Mouse (Mus musculus) mouse trophoblast stem cell (cell line): ENCODE results near the gene Slc22a15.

Source experiments
- in situ Hi-C, 2 experiments: fragments of 300-500 bp; cut with MseI, MboI; formaldehyde crosslinking; loops; 2 replicates in 1 of 2; 3 replicates in 1 of 2; pipeline ENCODE4 v1.15.1; 2025

Gene Slc22a15

GRCm38 (mm10) chr3:101923843-101924740, at the start of gene Slc22a15:
Slc22a15 (minus strand) TSS chr3:101924453.
- in situ Hi-C loops = no loop called here

GRCm38 (mm10) chr3:101966825-101967558, 42.7 kb upstream of the Slc22a15 start:
- in situ Hi-C loops = no loop called here

- in situ Hi-C loops = no loop called here
Observed at GRCm38 (mm10) chr3:101964352-101964751, 40.1 kb upstream of the Slc22a15 start.

- in situ Hi-C loops = no loop called here
Observed at GRCm38 (mm10) chr3:101963501-101963900, 39.2 kb upstream of the Slc22a15 start.

GRCm38 (mm10) chr3:101961146-101961835, 37.0 kb upstream of the Slc22a15 start:
- in situ Hi-C loops = no loop called here

GRCm38 (mm10) chr3:101958047-101958446, 33.8 kb upstream of the Slc22a15 start:
- in situ Hi-C loops = no loop called here

- in situ Hi-C loops = no loop called here
Observed at GRCm38 (mm10) chr3:101953506-101953905, 29.3 kb upstream of the Slc22a15 start.

GRCm38 (mm10) chr3:101952577-101952976, 28.3 kb upstream of the Slc22a15 start:
- in situ Hi-C loops = no loop called here

GRCm38 (mm10) chr3:101948572-101948971, 24.3 kb upstream of the Slc22a15 start:
- in situ Hi-C loops = no loop called here

GRCm38 (mm10) chr3:101947250-101947649, 23.0 kb upstream of the Slc22a15 start:
- in situ Hi-C loops = no loop called here

GRCm38 (mm10) chr3:101945257-101945656, 21.0 kb upstream of the Slc22a15 start:
- in situ Hi-C loops = no loop called here

- in situ Hi-C loops = no loop called here
Observed at GRCm38 (mm10) chr3:101940418-101940817, 16.2 kb upstream of the Slc22a15 start.

- in situ Hi-C loops = no loop called here
Observed at GRCm38 (mm10) chr3:101939865-101940264, 15.6 kb upstream of the Slc22a15 start.

- in situ Hi-C loops = no loop called here
Observed at GRCm38 (mm10) chr3:101939152-101939551, 14.9 kb upstream of the Slc22a15 start.

- in situ Hi-C loops = no loop called here
Observed at GRCm38 (mm10) chr3:101936369-101936768, 12.1 kb upstream of the Slc22a15 start.

- in situ Hi-C loops = no loop called here
Observed at GRCm38 (mm10) chr3:101933820-101934219, 9.6 kb upstream of the Slc22a15 start.

- in situ Hi-C loops = no loop called here
Observed at GRCm38 (mm10) chr3:101929105-101929876, 5.0 kb upstream of the Slc22a15 start.

GRCm38 (mm10) chr3:101926636-101927035, 2.4 kb upstream of the Slc22a15 start:
- in situ Hi-C loops = no loop called here

GRCm38 (mm10) chr3:101925663-101926062, 1.4 kb upstream of the Slc22a15 start:
- in situ Hi-C loops = no loop called here

- in situ Hi-C loops = no loop called here
Observed at GRCm38 (mm10) chr3:101922366-101922765, 1.9 kb downstream of the Slc22a15 start.

- in situ Hi-C loops = no loop called here
Observed at GRCm38 (mm10) chr3:101918526-101918925, 5.7 kb downstream of the Slc22a15 start.
